Mouse (Mus musculus) thymus, postnatal 0 days (tissue): ENCODE data around the gene Zscan21. TPM values are rescaled to one million over a fixed set of nuclear protein-coding genes. Genes with fewer than 3 reads are reported as not detected.

Experiments used
- DNase-seq: peaks from one replicate; pipeline ENCODE4 v3.0.0-alpha.2; 2015; ENCODE audit warnings: low spot score
- polyA plus RNA-seq: library from polyadenylated mRNA; unstranded; fragments of >200 nt; fragmentation: Nextera tagmentation; extraction: Ambion mirVana; gene quantifications from 2 replicates; pipeline ENCODE4 v1.2.1, GENCODE M21; 2015

Gene Zscan21
- polyA plus RNA-seq, 1 experiment from 2014 or later, result 40.9 TPM

DNA sequence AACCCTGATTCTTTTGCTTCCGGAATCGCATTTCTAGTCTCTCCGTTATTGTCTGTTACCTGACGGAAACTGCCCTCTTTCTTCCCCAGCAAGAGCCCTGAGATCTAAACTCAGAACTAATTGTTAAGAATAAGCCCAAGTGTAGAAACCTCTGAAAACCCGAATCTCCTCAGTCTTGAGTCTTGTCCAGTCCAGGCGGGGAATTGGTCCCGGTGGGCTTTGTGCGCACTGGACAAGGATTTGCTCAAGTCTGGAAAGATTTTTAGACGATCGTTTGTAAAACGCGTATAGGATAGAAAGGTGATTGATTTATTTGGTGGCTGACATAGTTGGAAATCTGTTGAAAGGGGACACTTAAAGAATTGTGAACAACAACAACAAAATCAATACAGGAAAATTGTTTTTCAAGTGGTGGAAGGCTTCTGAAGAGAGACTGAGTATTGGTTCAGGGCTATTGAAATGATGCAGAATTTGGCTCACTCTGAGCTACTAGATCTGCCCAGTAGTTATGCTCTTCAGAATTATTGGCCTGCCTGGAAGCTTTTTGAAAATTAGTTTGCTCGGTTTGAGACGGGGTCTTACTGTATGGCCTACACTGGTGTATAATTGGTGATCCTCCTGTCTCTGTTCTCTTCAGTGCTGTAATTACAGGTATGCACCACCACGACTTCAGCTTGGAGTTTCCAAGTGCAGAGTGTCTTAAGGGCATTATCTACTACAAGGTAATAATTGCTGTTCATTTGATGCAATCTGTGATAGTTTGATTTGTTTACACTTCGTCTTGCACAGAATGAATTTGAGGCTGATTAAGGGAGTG lies 704 bp downstream of the Zscan21 start:
- DNase-seq, result peak; percentile 10

DNA sequence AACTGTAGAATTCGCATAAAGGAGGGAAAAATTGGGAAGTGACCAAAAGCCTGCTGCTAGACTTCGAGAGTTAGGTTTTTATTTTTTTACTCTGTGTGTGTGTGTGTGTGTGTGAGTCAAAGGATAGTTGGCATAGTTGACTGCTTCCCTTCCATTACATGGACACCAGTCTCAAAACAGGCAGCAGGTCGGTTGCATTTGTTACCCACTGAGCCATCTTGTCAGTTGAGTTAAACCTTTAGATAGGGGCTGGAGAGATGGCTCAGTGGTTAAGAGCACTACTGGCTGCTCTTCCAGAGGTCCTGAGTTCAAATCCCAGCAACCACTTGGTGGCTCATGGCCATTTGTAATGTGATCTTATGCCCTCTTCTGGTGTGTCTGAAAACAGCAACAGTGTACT lies 1.3 kb downstream of the Zscan21 start:
- no peak for DNase-seq

DNA sequence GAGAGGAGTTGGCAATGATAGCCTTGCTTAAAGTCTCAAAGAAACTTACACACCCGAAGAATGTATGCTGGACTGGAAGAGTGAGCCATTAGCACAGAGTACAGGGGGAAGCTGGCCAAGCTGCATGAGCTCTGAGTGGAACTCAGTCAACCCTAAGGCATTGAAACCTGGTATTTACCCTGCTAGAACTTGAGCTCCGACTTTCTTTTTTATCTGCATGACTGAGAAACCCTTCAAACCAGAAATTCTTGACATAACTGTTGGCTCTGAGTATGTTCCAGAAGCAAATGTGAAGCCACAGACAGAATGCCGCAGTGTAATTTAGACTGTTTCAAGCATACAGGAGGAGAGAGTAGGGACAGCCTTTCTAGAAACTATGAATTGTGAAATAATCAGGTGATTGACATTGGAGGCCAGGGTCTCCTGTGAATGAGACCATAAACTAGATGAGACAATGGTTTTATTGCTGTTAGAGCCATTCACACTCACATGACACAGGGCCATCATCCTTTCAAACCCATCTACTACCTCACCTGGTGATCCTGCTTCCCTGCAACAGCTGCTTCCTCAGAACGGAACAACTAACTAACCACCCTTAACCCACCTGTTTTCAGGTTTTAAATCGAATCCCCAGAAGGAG lies 15.8 kb downstream of the Zscan21 start:
- no peak for DNase-seq

DNA sequence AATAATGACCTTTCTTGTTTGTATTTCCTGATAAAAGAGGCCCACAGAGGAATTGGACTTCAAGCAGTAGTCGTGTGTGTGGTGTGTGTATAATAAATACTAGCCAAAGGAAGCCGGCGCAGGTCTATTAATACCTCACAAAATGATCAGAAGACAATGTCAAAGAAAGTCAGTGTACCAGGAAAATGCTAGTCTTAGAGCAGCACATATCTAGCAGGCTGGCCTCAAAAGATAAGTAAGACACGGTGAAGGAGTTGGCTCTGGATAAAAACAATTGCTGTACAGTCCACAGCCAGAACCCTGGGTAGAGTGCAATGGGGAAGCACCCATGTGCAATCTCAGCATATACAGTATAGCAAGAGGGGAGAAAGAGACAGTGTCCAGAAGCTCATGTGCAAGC lies 20.6 kb downstream of the Zscan21 start:
- DNase-seq, result no peak

DNA sequence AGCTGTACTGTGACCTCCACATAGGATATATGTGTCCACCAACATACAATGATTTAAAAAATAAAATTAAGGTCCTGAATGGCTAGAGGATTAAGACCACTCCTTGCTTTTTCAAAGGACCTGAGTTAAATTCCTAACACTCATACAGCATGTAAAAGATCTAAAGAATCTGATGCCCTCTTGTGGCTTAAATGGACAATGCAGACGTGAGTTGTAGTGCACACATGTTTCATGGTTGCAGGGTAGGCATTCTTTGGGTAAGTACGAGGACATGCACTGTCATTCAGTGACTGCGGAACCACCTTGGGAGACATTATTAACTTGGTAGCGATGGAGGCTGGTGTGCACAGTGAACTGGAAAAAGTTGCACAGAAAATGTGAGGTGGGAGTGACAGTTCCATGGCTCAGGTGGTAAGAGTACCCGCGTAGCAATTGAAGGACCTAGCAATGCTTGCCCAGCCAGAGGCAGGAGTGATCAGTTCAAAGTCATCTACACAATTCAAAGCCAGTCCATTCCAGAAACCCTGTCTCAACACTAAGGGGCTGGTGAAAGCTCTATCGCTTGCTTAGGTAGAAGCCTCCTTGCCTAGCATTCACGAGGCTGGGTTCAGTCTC lies 21.3 kb downstream of the Zscan21 start:
- peak; percentile 60 for DNase-seq

DNA sequence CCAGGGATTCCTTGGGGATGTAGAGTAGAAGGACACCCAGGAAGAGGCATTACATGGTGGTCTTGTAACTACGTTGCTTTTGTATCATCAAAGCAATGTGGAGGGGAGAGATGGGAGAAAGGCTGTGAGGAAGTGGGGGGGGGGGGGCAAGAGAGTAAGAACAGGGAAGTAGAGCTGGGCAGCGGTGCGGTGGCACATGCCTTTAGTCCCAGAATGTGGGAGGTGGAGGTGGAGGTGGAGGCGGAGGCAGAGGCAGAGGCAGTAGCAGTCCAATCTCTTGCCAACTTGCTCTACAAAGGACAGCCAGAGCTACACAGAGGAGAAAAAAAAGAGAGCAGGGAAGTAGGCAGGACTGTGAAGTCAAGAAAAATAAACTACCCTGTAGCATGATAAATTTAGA lies 21.9 kb downstream of the Zscan21 start:
- DNase-seq, result no peak

DNA sequence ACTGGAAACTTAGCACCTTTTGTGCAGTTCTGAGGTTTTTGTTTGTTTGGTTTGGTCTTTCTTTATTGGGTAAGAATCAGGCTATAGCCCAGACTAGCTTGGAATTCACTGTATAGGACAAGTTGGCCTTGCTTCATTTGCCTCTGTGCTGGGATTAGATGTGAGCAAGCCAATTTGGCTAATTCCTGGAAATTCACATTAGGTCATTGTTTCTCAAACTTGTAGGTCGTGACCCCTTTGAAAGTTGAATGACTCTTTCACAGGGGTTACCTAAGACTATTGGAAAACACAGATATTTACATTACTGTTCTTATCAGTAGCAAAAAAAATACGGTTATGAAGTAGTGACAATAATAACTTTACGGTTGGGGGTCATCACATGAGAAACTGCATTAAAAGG lies 37.7 kb downstream of the Zscan21 start:
- no peak for DNase-seq

DNA sequence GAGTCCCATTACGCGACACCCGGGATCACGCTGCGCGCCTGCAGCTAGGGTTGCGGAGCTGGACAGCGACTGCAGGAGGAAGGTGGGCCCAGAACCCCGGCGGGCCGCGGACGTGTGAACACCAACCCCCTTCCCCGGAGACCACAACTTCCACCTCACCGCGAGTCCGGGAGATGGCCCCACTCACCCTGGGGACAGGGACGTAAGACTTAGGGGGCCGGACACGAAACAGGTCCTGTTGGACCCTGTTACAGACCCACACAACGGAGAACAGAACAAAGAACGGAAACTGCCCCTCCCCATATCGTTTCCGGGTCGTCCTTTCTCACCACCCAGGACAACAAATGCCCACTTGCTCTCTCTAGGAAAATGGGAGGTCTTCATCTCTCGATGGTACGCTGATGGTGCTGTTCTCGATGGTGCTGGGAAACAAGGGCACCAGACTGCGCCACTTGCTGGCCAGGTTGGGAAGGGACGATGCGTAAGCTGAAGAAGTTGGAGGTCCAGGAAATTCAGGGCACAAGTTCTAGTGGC lies 38.8 kb downstream of the Zscan21 start, which contains the start of gene Zfp113:
TSS of gene Zfp113 (minus strand) at position 302 of the 534 bp plus-strand sequence.
- DNase-seq, result peak; percentile 92

DNA sequence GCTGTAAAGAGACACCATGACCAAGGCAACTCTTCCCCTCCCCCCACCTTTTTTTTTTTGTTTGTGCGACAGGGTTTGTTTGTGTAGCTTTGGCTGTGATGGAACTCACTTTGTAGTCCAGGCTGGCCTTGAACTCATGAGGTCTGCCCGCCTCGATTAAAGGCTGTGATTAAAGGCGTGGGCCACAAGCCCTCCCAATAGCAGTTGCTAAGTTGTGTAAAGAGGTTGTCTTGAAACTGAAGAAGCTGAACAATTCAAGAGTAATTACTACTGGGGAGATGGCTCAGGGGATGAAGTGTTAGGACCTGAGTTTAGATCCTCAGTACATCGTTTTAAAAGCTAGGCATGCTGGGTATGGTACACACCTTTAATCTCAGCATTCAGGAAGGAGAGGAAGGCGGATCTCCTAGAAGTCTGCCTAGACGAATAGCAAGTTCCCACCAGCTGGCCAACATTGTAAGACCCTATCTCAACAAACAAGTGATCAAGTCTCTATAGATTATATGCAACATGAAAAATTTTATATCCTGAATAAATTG lies 43.6 kb downstream of the Zscan21 start:
- no peak for DNase-seq

DNA sequence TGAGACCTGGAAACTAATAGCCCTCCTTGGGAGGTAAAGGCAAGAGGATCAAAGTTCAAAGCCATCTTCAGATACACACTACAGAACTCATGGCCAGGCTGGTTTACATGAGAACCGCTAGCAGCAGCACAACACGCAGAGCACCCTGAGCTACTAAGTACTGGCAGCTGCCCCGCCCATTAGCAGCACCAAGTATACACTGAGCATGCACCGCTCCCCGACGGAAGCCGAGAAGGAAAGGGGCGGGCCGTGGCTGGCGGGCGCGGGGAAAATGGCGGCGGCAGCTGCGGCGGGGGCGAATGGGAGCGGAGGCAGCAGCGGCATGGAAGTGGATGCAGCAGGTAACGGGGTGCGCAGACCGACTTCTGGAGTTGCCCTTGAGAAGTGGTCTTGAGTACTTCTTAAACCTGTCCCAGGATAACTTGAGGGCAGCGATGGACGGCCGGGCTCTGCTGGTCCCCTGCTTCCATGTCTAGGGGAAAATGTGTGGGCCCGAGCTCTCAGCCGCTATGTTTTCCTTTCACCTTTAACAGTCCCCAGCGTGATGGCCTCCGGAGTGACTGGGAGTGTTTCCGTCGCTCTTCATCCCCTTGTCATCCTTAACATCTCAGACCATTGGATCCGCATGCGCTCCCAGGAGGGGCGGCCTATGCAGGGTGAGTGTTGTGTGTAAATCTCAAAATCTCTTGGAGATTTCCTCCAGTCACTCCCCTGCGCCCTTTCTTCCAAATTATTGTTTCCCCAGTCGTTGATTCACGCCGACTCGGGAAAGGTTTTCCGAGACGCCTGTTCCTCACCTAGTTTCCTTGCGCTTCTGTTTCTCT lies 44.4 kb downstream of the Zscan21 start, which contains the start of gene Cops6:
TSS of gene Cops6 (plus strand) at position 230 of the 824 bp plus-strand sequence.
- peak; percentile 94 for DNase-seq

DNA sequence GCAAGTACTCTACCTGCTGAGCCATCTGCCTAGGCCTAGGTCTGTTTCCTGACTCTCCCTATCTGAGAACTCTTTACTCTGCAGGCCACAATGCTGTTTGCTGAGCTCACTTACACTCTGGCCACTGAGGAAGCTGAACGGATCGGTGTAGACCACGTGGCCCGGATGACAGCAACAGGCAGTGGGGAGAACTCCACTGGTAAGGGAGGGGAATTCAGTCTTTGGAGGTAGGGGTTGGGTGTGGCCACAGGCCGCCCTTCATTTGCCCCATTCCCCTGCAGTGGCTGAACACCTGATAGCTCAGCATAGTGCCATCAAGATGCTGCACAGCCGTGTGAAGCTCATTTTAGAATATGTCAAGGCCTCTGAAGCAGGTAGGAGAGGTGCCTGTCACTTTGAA lies 46.3 kb downstream of the Zscan21 start:
- no peak for DNase-seq

DNA sequence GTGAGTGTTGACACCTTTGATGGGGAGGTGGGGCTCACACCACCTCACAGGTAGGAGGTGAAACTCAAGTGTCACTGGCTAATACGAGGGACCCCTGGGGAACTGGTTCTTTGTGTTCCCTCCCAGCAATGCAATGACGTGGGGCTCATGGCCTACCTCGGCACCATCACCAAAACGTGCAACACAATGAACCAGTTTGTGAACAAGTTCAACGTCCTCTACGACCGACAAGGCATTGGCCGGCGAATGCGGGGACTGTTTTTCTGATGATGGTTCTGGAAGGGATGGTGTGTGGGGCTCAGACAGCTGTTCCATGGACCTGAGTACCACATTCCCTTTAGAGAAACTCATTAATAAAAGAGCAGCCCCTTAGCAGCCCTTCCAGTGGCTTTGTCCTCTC lies 46.9 kb downstream of the Zscan21 start:
- DNase-seq, result no peak

DNA sequence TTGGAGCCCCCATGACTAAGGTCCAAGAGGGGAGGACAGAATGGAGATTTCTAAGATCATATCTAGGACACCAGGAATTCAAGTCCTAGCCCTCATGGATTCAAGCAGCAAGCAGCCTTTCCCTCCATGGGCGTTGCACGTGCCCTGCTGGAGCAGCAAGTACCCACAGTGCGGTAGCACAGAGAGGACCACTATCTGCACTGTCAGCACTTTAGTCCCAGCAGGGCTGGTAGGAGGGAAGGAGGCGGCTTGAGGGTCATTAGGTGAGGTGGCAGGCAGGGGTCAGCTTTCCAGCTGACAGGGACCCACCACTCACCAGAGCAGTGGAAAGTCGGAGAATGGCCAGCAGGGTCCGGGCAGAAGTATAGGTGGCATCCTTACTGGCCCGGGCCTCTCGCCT lies 48.9 kb downstream of the Zscan21 start:
- DNase-seq, result no peak

DNA sequence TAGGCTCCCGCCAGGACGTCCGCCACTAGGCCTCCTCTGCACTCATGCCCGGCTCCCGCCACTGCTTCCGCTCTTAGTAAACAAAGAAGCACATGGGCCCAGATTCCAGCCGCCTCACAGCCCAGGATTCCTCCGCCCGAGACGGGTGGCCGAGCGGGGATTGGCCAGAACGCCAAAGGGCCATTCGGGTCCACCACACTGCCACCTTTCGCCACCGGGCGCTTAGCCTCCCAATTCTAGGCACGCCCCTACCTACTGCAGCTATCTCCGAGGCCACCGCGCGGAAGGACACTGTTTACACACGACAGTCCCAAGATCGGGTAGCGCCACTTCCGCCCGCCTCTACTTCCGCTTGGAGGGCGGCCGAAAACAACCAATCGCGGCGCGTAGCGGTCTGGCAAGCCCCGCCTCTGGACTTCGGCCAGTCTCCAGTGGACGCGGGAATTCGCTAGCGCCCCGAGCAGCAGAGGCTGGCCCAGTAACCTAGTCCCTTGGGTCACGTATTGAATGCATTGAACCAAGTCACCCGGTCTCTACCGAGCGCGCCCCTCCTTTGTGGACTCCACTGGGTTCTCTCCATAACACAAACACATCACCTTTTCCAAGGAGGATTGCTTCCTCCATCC lies 54.3 kb downstream of the Zscan21 start:
- DNase-seq, result peak; percentile 92

DNA sequence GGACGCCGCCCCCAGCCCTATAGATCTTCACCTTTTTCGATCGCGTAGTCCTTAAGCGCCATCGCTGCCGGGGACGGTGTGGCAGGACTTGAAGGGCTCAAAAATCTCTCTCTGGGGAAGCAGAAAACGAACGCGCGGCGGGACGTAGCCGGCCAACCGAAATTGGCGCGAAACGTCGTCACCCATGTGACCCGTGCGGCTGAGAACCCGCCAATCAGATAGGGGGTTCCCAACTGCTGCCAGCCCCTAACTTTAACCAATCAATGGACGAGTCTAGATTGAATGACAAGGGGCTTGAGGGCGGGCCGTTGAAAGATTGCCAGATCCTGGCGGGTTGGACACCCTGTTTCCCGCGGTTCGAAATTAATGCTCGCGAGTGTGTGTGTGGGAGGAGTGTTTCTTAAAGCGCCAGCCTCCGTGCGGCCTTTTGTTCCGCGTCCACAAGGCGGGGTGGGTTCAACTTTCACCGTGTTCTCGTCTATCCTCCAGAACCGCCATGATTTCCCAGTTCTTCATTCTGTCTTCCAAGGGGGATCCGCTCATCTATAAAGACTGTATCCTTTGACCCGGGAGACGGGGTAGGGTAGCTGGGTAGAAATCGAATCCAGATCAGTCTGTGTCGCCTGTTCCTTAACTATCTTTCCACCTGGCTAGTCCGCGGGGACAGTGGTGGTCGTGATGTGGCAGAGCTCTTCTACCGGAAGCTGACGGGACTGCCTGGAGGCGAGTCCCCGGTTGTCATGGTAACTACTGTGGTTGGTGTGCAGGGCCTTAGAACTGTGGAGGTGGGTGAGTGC lies 55.2 kb downstream of the Zscan21 start, which contains the start of the genes Ap4m1 and Mcm7:
TSS of gene Ap4m1 (plus strand) at position 308 of the 797 bp plus-strand sequence.
TSS of gene Mcm7 (minus strand) at position 728 of the 797 bp plus-strand sequence.
- peak; percentile 94 for DNase-seq

DNA sequence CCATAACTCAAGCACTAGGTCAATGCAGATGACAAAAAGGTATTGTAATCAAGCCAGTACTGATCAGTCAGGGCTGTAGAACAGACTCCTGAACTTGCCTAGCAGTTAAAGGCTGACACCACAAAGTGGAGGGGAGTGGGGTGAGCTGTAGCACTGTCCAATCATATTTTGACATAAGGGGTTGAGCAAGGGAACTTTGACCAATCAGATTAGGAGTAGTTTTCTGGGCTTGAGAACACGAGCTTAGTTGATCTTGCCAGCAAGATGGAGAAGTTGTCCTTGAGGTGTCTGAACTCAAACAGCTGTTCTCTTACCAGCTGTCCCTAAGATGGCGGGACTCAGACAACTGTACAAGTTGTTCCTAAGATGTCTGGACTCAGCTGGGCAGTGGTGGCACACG lies 56.5 kb downstream of the Zscan21 start:
- DNase-seq, result no peak
